Mouse (Mus musculus): ENCODE data around the gene Sgsm2.

The Sgsm2 gene

DNA sequence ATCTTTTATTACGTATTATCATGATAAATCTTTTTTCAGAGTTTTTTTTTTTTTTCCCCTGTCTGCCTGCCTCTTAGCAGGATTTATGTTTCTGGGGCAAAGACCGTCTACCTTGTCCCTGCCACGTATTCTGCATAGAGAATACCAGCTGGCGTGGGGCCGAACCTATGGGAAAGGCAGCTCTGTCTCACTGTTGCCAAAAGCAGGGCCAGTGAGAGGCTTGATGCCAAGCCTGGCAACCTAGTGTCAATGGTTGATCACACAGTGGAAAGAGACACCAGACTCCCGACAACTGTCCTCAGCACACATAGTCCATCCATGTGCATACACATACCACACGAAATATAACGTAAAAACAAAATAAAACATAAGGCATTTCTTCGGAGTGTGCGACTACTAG lies 13.8 kb downstream of the Sgsm2 start:
- DNase-seq (ENCODE audit: low spot score in 2 of 2) = no peak

- DNase-seq (ENCODE audit: low spot score in 2 of 2) = no peak
These were observed 14.9 kb downstream of the Sgsm2 start for GRCm38 (mm10) chr11:74881979-74882378.

GRCm38 (mm10) chr11:74880999-74881398 lies 15.9 kb downstream of the Sgsm2 start:
- no peak for DNase-seq (ENCODE audit: low spot score in 2 of 2)

DNA sequence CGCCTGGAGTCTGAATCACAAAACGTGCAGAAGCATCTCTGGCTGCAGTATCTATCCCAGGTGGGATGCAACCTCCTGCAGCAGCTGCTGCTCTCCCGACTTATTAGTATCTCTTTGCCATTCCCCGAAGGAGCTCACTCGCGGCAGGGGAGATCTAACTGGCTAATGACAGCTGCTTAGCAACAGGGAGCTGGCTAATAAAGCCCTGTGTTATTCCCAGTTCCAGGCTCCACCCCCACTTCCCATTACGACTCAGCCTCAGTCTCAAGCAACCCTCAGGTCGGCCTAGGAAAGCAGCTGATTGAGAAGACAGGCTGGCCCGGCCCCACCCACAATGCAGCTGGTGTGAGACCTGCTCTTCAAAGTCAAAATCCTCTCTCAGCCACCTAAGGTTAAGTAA lies 20.1 kb downstream of the Sgsm2 start:
- no peak for DNase-seq (ENCODE audit: low spot score in 2 of 2)

DNA sequence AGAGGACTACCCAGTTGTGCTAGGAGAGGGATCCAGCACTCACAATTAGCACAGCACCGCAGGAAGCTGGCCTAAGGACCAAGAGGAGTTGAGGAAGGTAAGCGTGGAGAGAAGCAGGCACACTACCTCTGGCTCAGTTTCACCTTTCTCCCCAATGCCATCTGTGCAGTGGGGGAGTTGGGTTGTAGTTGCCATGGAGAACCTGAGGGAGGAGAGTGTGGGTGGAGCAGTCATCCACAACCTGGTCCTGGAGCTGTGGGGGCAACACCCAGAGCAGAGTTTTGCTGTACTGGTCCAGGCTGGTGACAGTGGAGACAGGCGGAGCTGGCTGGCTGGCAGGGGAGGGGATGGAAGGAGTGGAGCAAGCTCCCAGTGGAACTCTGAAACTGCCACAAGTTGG lies 22.2 kb downstream of the Sgsm2 start:
- DNase-seq (ENCODE audit: low spot score in 2 of 2) = no peak

DNA sequence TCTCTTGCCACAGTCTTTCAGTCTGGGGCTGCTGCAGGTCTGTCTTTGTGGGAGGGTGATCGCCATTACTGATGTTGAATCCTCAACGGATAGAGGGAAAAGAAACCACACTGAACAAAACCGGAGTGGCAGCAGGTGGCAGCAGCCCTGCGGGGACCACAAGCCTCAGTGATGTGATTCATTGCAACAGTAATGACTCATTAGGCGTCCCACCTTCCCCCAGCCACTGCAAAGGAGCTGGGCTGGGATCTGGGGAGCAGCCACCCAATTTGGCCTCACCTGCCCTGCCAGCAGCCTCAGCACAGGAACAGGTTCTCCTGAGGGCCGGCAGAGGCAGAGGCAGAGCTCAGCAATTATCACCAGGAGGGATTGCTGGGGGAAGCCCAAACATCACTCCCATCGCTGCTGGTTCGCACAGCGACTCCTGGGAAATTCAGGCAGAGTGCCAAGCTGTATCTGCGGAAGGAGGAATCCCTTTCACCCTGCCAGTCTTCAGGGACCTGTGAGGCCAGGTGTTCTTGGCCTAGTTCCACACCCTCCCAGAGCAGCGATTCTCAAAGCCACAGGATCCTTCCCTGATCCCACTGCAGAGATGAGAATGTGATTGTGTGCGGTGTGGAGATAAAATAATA lies 25.8 kb downstream of the Sgsm2 start:
- DNase-seq (ENCODE audit: low spot score in 2 of 2) = no peak

- DNase-seq (ENCODE audit: low spot score in 2 of 2) = no peak
These were observed 26.3 kb downstream of the Sgsm2 start for GRCm38 (mm10) chr11:74870544-74870943.

- DNase-seq (ENCODE audit: low spot score in 2 of 2) = no peak
These were observed 27.3 kb downstream of the Sgsm2 start for GRCm38 (mm10) chr11:74869603-74870002.

GRCm38 (mm10) chr11:74868046-74868760 lies 28.7 kb downstream of the Sgsm2 start:
- DNase-seq (ENCODE audit: low spot score in 2 of 2) = no peak

GRCm38 (mm10) chr11:74867181-74867580 lies 29.7 kb downstream of the Sgsm2 start:
- DNase-seq (ENCODE audit: low spot score in 2 of 2) = no peak

GRCm38 (mm10) chr11:74866640-74867039 lies 30.2 kb downstream of the Sgsm2 start:
- DNase-seq (ENCODE audit: low spot score in 2 of 2) = no peak

GRCm38 (mm10) chr11:74865252-74865651 lies 31.6 kb downstream of the Sgsm2 start:
- DNase-seq (ENCODE audit: low spot score in 2 of 2) = no peak

DNA sequence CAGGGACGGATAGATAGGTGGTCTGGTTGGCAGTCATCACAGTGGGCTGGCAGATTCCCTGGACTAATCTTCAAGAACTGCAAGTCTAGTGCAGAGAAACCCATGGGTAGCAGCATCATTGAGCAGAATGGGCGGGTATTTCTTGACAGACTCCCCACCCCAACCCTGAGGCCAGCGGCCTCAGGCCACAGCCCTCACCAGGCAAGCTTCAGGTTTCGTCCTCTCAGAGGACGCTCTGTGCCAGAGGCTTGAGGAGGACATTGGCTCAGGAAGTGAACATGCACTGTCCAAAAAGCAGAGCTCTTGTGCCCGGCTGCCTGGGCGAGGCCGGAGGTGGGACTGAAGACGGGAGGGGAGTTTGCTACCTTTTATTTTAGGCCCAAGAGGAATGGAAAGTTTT lies 32.4 kb downstream of the Sgsm2 start:
- DNase-seq (ENCODE audit: low spot score in 2 of 2) = no peak

DNA sequence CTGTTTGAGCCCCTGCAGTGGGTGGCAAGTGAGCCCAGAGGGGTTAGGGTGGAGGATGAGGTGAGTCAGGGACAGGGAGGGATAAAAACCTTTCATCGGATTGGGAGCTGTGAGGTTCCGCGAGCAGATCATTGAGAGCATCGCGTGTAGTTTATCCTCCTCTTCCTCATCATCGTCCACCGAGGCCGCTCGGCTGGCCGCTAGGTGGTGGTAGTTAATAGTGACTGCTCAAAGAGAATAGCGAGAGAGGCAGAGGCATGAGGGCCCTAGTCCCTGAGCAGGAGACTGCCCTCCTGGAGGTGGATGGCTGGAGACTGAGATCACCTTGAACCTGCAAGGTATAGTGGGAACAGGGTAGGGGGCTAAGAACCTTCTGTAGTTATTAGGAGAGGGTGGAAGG lies 33.4 kb downstream of the Sgsm2 start:
- no peak for DNase-seq (ENCODE audit: low spot score in 2 of 2)

- DNase-seq (ENCODE audit: low spot score in 2 of 2) = no peak
These were observed 34.7 kb downstream of the Sgsm2 start for GRCm38 (mm10) chr11:74862129-74862528.

GRCm38 (mm10) chr11:74857756-74858155 lies 39.1 kb downstream of the Sgsm2 start:
- no peak for DNase-seq (ENCODE audit: low spot score in 2 of 2)

- no peak for DNase-seq (ENCODE audit: low spot score in 2 of 2)
These were observed 45.7 kb downstream of the Sgsm2 start for GRCm38 (mm10) chr11:74850998-74851661.

DNA sequence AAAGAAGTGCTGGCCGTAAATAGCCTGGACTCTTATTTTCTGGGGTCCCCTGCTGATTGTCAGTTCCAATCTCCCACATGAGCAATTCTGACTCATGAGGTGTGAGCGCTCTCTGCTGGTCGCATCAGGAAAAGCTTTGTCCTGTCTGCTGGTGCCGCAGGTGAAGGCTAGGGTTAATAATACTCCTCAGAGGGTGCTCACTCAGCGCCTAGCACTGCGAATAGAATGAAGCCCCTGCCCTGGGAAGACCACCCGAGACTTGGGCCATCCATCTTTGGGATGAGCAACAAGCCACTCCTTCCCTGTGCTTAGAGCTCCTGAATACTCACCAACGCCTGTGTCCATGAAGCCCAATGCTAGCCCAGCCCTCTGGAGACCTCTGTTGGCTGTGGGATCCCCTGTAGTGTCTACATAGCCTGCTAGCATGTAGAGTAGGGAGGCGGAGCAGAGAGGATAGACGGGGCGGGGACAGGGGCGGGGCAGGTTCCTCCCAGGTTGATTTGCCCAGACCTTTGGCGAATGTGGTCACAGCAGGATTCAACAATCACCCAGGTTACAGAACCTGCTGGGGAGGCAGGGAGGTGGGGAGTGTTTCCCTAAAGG lies 48.8 kb downstream of the Sgsm2 start:
- DNase-seq (ENCODE audit: low spot score in 2 of 2) = peak; percentile 81 to 91

DNA sequence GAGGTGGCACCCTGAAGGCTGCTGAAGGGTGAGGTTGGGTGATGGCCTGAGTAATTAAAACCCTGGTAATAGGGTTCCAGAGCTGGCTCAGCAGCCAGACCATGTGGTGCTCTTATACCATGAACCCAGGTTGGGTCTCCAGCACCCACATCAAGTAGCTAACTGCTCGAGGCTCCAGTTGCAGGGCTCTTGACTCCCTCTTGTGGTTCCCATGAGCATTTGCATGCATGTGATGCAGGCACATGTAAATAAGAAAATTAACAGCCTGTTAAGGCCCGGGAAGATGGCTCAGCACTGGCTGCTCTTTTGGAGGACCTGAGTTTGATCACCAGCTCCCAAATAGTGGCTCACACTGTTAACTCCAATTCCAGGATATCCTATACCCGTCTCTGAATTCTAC lies 51.1 kb downstream of the Sgsm2 start:
- no peak for DNase-seq (ENCODE audit: low spot score in 2 of 2)

GRCm38 (mm10) chr11:74843761-74844160 lies 53.1 kb downstream of the Sgsm2 start:
- DNase-seq (ENCODE audit: low spot score in 2 of 2) = no peak

GRCm38 (mm10) chr11:74843435-74843714 lies 53.5 kb downstream of the Sgsm2 start:
- DNase-seq (ENCODE audit: low spot score in 2 of 2) = no peak

- DNase-seq (ENCODE audit: low spot score in 2 of 2) = no peak
These were observed 54.0 kb downstream of the Sgsm2 start for GRCm38 (mm10) chr11:74842656-74843434.

Data from spleen, postnatal 4 days (tissue).